Mouse (Mus musculus) liver, embryonic 14.5 days (tissue): Measurements from ENCODE around the gene Fam228b. TPM values are rescaled to one million over a fixed set of nuclear protein-coding genes. Genes with fewer than 3 reads are reported as not detected.

ENCODE experiments used
- ATAC-seq: fragments of 200-750 bp; cut with Nextera tagmentation; 2 replicates; pipeline ENCODE4 v1.8.0; 2017; ENCODE audit warnings: moderate number of reproducible peaks, mild to moderate bottlenecking, moderate library complexity; ENCODE audit not compliant: insufficient read depth
- DNase-seq, 3 experiments: peaks; one replicate each; pipeline ENCODE4 v3.0.0-alpha.2; 2012 to 2013; ENCODE audit warnings: low read depth in 3 of 3, low spot score in 3 of 3
- H3K27ac ChIP-seq: fragments of 300-500 bp; sonication (generic); 2 replicates; pipeline ENCODE4 v1.5.1; 2014; ENCODE audit warnings: moderate library complexity, mild to moderate bottlenecking, control low read depth, inconsistent platforms
- H3K27me3 ChIP-seq: fragments of 300-500 bp; sonication (generic); 2 replicates; pipeline ENCODE4 v1.6.1; 2014; ENCODE audit warnings: mild to moderate bottlenecking, low read length, moderate library complexity; ENCODE audit not compliant: control insufficient read depth, insufficient read depth
- H3K36me3 ChIP-seq: fragments of 300-500 bp; sonication (generic); replicated peaks from 2 replicates; pipeline ENCODE4 v1.6.1; 2014; ENCODE audit warnings: low read depth; ENCODE audit not compliant: control insufficient read depth, insufficient read depth
- H3K4me1 ChIP-seq, 2 experiments: fragments of 200-500 bp in 1 of 2; fragments of 300-500 bp in 1 of 2; sonication (generic) in 1 of 2; replicated peaks; 2 replicates each; pipeline ENCODE4 v1.6.1; 2012 to 2014; ENCODE audit warnings: antibody characterized with exemption in 1 of 2, inconsistent platforms in 1 of 2, low read length in 1 of 2; ENCODE audit not compliant: control insufficient read depth in 2 of 2, insufficient read depth in 2 of 2
- H3K4me2 ChIP-seq: fragments of 300-500 bp; sonication (generic); 2 replicates; pipeline ENCODE4 v1.6.1; 2014; ENCODE audit warnings: low read depth, mild to moderate bottlenecking, control low read depth, moderate library complexity
- H3K4me3 ChIP-seq, 2 experiments: fragments of 200-500 bp in 1 of 2; fragments of 300-500 bp in 1 of 2; sonication (generic) in 1 of 2; 2 replicates each; pipeline ENCODE4 v1.5.1; 2012 to 2014; ENCODE audit warnings: low read depth in 2 of 2, low read length in 2 of 2, mild to moderate bottlenecking in 2 of 2, control low read depth in 1 of 2, inconsistent platforms in 1 of 2, moderate library complexity in 1 of 2; ENCODE audit not compliant: insufficient read depth in 1 of 2
- H3K9ac ChIP-seq: fragments of 300-500 bp; sonication (generic); replicated peaks from 2 replicates; pipeline ENCODE4 v1.6.1; 2014; ENCODE audit warnings: mild to moderate bottlenecking, control low read depth, moderate library complexity
- H3K9me3 ChIP-seq: fragments of 300-500 bp; sonication (generic); 2 replicates; pipeline ENCODE4 v1.6.1; 2016; ENCODE audit warnings: low read length, mixed read lengths; ENCODE audit not compliant: control insufficient read depth
- CTCF ChIP-seq: IDR thresholded peaks from 2 replicates; pipeline ENCODE4 v1.5.1; 2016; ENCODE audit warnings: antibody characterized with exemption, low read depth, control low read depth
- EP300 ChIP-seq: IDR thresholded peaks from 2 replicates; pipeline ENCODE4 v1.6.1; 2016; ENCODE audit warnings: antibody characterized with exemption, low read depth
- WGBS: fragments of 180-500 bp; shearing (Covaris S2); extraction: QIAGEN DNeasy Blood & Tissue Kit; methylation state at CpG from one replicate; pipeline ENCODE4 v1.1.7; 2014; ENCODE audit not compliant: insufficient replicate concordance; 5-methylcytosine and 5-hydroxymethylcytosine counted together
- polyA plus RNA-seq, 2 experiments: library from polyadenylated mRNA; depleted of rRNA in 1 of 2; stranded (reverse) in 1 of 2; unstranded in 1 of 2; fragments of >200 nt; fragmentation: Nextera tagmentation in 1 of 2; extraction: Ambion mirVana in 1 of 2; gene quantifications; 2 replicates each; pipeline versions ENCODE4 v1.2.1 to v1.2.3; 2012 to 2014

Fam228b gene
- polyA plus RNA-seq, 2 experiments = 0.73 to 1.0 TPM

DNA sequence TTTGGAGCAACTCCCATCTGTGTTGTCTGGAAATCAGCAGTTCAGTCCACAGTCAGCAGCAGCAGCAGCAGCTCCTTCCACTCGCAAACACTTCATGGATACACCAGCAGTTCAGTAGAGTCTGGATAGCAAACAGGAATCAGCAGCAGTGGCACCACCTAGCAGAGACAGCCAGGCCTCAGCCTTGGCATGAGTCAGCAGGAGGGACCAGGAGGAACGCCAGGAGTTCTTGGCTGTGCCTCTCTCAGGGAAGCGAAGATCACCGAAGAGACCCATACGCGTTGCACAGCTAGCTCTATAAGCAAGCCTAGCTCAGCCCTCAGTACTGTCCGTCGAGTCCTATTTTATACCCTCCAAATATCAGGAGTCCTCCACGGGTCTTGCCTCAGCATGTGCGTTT is 24.6 kb downstream of the Fam228b start:
- no peak for ATAC-seq
- Histone ChIP-seq H3K27me3 (no peaks in the 10 kb centered on the region), H3K9ac (no peak overlapping the region), H3K36me3 (no peaks in the 10 kb centered on the region), H3K27ac (no peak overlapping the region), H3K4me2 (no peak overlapping the region), H3K9me3 (no peaks in the 10 kb centered on the region), H3K4me3 (no peak overlapping the region), H3K4me1 (no peaks in the 10 kb centered on the region)
- TF ChIP-seq EP300 (no peak), CTCF (no peak)
- DNase-seq = no peak
- WGBS = 85% methylated on average over 10 of the region's 10 CpGs

DNA sequence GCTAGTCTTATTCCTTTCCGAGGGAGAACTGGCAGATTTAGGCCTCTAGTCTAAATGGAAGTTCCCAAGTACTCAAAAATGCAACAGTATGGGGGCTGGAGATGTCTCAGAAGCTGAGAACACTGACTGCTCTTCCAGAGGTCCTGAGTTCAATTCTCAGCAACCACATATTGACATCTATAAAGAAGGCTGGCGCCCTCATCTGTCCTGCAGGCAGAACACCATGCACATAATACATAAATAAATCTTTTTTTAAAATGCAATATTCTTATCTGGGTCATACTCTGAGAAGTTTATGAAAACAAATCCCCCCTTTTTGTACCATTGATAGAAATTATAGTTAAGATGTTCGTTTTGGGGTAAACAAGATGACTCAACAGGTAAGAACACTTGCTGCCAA is 26.9 kb downstream of the Fam228b start:
- DNase-seq (no peak), ATAC-seq (no peak)
- Histone ChIP-seq H3K4me2 (no peak overlapping the region), H3K27me3 (no peaks in the 10 kb centered on the region), H3K4me1 (no peaks in the 10 kb centered on the region), H3K4me3 (no peak overlapping the region), H3K9me3 (no peaks in the 10 kb centered on the region), H3K36me3 (no peaks in the 10 kb centered on the region), H3K27ac (no peak overlapping the region), H3K9ac (no peak overlapping the region)
- no peak for TF ChIP-seq EP300
- TF ChIP-seq CTCF = peak; percentile 50; the same call in 1 of the 2 replicates
- WGBS = 61% methylated on average over 3 of the region's 3 CpGs

DNA sequence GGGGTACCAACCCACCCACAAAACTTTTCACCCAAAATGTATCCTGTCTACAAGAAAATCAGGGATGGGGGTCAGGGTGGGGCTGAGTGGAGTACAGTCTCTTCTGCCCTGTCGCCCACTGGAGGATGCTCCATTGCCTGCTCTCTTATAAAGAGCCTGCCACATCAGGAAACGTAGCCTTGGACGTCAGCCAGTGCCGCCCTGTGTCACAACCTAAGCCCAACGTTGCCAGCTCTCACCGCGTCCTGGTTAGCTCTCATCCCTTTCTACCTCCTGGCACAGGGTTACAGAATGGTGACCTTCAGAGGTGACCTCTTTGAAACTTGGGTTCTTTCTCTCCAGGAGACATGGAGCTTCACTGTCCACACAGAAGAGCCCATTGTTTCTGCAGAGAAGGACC is 28.2 kb downstream of the Fam228b start:
- 66% methylated on average over 7 of the region's 7 CpGs for WGBS
- DNase-seq (no peak), ATAC-seq (no peak)
- TF ChIP-seq CTCF (no peak), EP300 (no peak)
- Histone ChIP-seq H3K4me3 (no peak overlapping the region), H3K4me1 (no peaks in the 10 kb centered on the region), H3K36me3 (no peaks in the 10 kb centered on the region), H3K9me3 (no peaks in the 10 kb centered on the region), H3K4me2 (no peak overlapping the region), H3K9ac (no peak overlapping the region), H3K27ac (no peak overlapping the region), H3K27me3 (no peaks in the 10 kb centered on the region)

DNA sequence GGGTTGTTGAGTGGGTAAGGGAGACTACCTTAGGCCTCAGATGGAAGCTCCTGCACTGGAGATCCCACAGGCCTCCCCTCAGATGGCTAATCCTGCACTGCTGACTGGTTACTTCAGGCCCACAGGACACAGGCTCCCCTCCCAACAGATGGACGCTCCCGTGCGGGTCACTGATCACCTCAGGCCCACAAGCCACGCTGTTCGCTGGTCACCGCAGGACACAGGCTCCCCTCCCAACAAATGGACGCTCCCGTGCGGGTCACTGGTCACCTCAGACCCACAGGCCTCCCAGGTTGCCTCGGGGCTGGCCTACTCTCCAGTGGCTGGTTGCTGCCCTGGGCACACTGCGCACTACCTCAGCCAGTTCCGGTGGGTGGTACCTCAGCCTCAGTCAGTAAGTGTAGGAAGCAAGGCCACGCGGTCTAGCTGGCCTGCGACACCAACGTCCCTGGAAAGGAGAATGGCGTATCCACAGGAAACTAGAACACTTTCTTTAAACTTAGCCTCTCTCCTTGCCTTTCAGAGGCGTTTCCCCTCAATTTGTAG is 31.0 kb downstream of the Fam228b start, which contains the start of gene Fam228a:
Gene Fam228a, minus strand, starts transcription at position 400 of the 546 bp plus-strand sequence.
- WGBS = 79% methylated on average over 18 of the region's 18 CpGs
- no peak within 1 kb of the TSS for H3K4me2 ChIP-seq
- H3K27me3 ChIP-seq = no peaks in the 10 kb centered on the region
- H3K9ac ChIP-seq = no peak within 1 kb of the TSS
- no peak within 1 kb of the TSS for H3K27ac ChIP-seq
- H3K4me1 ChIP-seq = no peaks in the 10 kb centered on the region
- H3K36me3 ChIP-seq = no peaks in the 10 kb centered on the region
- H3K9me3 ChIP-seq = no peaks in the 10 kb centered on the region
- no peak for DNase-seq
- ATAC-seq = no peak
- no peak within 1 kb of the TSS for H3K4me3 ChIP-seq
- TF ChIP-seq CTCF (no peak), EP300 (no peak)

DNA sequence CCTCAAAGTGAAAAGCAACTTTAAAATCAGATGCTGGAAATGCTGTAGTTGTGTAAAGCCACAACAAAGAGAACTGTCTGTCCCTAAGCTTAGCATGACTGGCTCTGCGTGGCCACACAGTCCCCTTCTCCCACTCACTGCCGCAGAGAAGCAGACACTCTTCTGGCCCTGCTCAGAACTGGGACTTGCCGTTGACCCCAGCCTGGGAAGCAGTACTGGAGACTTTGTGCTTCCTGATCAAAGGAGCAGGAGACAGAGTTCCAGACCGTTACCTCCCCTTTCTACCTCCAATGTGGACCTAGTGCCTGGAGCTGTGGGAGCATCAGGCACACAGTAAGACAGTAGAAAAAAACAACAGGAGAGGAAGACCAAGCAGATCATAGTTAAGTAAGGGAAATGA is 36.7 kb downstream of the Fam228b start:
- H3K27me3 ChIP-seq = no peaks in the 10 kb centered on the region
- no peak for TF ChIP-seq EP300
- no peak for TF ChIP-seq CTCF
- no peak overlapping the region for H3K9ac ChIP-seq
- no peaks in the 10 kb centered on the region for H3K36me3 ChIP-seq
- no peak overlapping the region for H3K4me2 ChIP-seq
- DNase-seq (no peak), ATAC-seq (no peak)
- H3K9me3 ChIP-seq = no peaks in the 10 kb centered on the region
- no peak overlapping the region for H3K27ac ChIP-seq
- no peak overlapping the region for H3K4me3 ChIP-seq
- no peaks in the 10 kb centered on the region for H3K4me1 ChIP-seq
- 50% methylated on average over 4 of the region's 4 CpGs for WGBS
